Mouse (Mus musculus) thymus, postnatal 36 days (tissue): ENCODE data around the gene Gm20696.

Source experiments
- DNase-seq, 2 experiments: peaks; one replicate each; pipeline ENCODE4 v3.0.0; 2022; ENCODE audit warnings: mixed read lengths in 2 of 2

Gene Gm20696

GRCm38 (mm10) chr6:99665457-99666317 lies 910 bp downstream of the Gm20696 start:
- no peak for DNase-seq

DNA sequence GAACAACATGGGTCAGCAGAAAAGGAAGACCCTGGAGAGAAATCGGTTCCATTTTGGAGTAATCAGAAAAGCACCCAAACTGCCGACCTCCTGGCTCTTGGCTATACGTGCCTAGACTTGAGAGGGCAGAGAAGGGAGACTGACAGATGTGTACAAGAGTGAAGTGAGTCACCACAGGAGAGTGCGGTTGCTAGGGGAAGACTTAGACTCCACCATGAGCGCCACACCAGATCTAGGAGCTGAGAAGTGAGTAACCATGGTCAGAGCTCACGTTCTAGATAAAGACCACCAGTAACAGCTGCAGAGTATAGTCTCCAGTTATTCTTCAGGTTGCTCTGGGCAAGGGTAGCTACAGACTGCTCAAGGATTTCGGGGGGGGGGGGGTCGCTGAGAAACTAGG lies 3.4 kb downstream of the Gm20696 start:
- no peak for DNase-seq

GRCm38 (mm10) chr6:99660443-99660842 lies 6.2 kb downstream of the Gm20696 start:
- peak in 1 of 2 experiments; percentile 52 for DNase-seq

DNA sequence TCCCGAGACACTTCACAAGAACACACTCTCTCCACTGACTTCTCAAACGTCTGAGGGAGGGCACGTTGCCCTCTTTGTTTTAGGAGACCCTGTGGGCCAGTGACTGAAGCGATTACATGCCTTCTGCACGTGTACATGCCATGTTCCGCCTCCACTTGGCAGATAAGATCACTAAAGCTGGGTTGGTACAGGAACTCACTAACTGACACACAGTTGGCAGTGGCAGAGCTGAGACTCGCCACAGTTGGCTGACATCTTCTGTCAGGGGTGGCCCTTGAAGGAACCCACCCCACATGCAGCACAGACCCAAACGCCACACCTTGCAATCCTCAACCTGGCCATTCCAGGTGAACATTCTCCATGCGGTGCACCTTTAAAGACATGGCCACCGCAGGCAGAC lies 8.0 kb downstream of the Gm20696 start:
- peak; percentile 65 to 79 for DNase-seq

GRCm38 (mm10) chr6:99656088-99656487 lies 10.5 kb downstream of the Gm20696 start:
- no peak for DNase-seq

GRCm38 (mm10) chr6:99655488-99655887 lies 11.1 kb downstream of the Gm20696 start:
- peak; percentile 59 to 71 for DNase-seq

DNA sequence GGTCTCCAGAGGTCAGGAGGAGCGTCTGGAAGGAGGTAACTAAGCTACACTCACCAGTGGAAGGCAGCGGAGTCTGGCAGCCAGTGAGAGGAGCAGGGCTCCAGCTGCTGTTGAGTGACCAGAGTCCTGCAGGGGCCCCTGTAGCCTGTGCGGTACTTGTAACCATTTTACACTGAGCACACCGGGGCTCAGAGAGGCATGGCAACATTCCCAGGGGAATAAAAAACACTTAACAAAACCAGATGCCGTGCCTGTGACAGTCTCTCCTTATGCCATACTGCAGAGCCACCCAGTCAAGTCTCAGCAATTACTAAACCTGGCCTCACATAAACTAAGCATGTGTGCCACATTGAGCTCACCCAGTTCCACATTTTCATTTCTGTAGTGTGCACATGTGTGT lies 12.3 kb downstream of the Gm20696 start:
- DNase-seq: no peak

- no peak for DNase-seq
Observed at GRCm38 (mm10) chr6:99652341-99652740, 14.3 kb downstream of the Gm20696 start.

DNA sequence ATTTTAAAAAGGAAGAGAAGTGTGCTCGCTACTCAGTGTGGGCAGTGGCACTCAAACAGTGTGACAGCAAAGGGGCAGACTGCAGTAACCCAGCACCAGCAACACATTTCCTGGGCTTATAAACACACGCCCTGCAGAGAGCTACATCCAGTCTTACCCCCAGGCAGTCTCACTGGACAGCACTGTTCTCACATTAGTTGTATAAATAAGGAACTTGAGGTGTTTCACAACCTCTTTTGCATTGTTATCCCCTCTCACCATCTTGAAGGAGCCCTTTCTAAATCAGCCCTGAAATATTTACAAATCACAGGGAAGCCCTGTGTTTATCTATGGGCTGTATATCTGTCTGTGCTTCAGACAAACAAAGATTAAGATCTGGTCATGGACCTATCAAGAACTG lies 17.3 kb downstream of the Gm20696 start:
- no peak for DNase-seq

DNA sequence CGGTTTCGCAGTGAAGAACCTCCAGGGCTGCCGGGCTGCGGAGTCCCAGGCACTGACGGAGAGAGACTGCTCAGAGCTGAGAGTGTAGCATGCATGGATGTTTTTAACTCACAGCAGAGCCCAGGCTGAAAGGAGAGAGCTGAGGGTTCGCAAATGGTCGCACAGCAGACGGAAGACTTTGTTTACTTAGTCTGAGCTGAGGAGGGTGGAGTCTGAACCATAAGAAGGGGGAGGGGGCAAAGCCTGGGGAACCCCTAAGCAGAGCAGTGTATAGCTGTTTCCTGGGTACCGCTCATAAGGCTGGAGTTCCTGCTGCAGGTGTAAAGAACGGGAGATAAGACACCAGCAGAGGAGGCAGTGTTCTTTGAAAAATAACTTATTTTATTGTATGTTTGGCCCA lies 20.3 kb downstream of the Gm20696 start:
- DNase-seq: peak in 1 of 2 experiments; percentile 78

DNA sequence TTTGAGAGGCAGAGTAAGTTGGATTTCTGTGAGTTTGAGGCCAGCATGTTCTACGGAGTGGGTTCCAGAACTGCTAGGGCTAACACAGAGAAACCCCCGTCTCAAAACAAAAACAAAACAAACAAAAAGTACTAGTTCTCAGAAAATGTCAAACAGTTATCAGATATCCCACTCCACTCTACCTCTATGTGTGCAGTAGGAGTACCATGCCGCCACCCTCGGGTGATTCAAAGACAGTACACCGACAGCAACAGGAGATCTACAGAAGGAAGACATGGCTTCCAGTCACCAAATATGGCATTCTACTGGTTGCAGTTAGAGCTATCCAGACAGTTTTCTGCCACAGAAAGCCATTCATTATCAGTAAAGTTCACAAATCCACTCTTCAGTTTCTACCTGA lies 21.7 kb downstream of the Gm20696 start:
- DNase-seq: peak; percentile 54 to 70

- DNase-seq: no peak
Observed at GRCm38 (mm10) chr6:99644386-99644785, 22.2 kb downstream of the Gm20696 start.

DNA sequence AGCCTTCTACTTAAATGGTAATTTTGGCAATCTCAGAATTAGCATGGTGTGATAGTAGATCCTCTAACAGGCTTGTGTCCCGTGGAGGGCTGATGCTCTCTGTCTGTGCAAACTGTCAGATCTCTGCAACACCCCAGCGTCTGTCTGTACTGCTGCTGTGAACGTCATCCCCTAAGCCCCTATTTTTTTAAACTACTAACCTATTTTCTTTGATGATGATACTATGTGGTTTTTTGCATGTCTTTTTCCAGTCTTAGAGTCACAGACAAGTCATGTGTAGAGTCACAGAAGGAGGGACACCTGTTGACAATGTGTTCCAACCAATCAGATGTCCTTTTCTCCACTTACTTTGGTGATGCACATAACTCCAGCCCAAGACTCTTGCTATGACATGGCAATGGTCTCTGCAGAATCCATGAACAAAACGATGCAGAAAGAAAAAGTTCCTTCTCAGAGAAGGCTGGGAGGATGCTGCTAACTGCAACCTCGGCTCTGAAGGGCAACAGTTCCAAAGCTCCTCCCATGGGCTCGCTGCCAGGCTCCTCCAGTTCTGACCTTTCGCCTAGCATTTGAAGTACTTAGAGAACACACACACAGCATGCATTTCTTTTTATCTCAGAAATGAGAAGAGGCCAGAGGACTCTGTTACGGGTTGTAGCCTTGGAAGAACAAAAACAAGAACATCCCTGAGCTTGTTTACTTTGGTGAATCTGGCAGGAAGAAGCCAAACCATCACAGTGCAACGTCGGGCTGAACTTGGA lies 23.0 kb downstream of the Gm20696 start:
- peak; percentile 57 to 71 for DNase-seq

DNA sequence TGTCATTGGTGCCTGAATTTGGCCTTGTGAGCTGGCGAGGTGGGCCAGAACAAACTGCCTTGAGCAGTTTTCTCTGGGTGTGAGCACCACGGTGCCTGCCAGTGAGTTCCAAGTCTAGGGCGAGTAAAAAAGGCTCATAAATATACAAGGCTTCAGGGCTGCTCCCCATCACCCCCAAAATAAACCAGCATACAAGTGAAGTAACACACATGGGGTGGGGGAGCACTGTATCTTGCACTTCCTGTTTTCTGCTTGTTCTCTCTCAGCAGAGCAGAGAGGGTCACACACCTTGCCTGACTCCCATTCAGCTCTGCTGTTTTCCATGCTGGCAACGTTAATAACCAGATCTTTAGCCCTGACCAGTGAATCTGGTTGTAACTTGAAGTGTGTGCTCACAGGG lies 29.1 kb downstream of the Gm20696 start:
- peak; percentile 44 to 57 for DNase-seq

DNA sequence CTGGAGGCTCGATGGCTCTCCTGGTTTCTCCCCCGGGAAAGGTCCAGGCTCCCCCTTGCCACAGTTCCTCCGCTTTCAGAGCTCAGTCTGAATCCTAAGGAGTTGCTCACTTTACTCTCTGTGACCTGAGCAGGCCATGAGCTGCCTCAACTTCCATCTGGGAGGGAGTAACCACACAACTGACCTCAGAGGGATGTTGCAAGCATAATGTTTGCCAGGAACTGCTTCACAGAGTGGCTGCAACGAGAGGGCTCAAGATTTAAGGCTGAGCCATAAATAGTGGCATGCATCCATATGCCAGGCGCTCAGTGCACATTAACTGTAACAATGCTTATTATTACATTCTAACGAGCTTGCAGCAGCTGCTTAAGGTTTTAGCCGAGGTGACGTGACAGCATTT lies 29.8 kb downstream of the Gm20696 start:
- DNase-seq: no peak

DNA sequence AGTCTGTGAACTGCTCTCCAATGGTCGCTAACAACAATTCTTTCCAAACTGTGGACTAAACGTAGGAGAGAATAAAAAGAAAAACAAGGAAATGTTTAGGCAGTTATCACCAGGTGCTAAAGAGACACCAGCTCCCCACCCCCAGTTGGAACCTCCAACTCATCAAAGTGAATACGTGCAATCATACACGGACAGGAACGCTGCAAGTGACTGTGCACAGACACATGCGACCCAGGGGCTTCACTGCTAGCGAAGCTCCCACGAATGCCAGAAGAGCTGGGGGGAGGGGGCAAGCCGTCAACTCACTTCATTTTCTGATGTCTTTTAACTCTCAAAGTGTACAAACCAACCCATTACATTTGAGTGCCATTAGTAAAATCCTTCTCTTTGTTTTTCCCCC lies 30.5 kb downstream of the Gm20696 start:
- DNase-seq: peak in 1 of 2 experiments; percentile 65

GRCm38 (mm10) chr6:99632121-99632980 lies 34.2 kb downstream of the Gm20696 start:
- DNase-seq: no peak

DNA sequence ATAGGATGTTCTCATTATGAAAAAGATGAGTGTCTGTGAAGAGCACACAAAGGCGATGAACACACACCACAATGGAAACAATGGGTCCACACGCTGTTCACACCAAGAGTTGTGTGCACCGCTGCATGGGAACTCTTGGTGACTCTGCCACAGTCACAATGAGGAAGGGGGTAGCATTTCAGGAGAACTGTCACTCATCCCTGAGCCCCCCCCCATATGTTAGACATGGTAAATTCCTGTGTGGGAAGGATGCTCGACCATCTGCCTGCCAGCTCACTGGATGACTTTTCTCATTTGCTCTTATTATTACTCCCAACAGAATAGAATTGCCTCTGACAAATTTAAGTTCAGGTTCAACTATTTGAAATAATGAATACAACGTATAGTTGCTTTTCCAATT lies 35.0 kb downstream of the Gm20696 start:
- DNase-seq: no peak

DNA sequence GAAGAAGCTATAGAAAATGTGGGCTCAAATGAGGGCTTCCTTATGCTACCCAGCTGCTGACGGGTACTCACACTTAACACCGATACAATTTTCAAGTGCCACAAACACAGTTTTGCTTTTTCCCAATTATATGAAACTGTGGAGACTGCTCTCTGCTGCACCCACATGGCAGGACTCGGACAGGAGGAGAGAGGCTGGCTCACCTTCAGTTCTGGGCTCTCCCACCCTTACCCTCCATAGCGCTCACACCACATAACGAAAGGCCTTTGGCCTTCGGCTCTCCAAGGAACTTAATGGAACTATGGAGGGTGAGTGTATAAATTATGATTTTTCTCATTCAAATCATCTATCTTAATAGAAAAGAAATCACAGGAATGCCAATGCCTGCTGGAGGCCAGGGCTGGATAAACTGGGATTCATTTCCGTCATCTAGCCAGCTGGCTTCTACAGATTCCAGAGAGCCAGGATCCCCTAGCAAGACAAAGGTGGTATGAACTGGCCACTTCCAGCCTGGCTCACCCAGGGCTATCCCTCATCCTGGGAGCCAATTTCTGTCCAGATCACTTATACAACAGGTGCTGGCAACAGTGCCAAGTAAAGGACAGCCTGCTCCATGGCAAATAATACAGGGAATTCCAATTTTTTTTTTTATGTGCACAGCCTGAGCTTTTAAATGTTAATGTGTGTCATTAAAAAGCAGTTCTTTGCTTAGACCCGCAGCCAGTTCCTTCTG lies 36.7 kb downstream of the Gm20696 start:
- DNase-seq: no peak

DNA sequence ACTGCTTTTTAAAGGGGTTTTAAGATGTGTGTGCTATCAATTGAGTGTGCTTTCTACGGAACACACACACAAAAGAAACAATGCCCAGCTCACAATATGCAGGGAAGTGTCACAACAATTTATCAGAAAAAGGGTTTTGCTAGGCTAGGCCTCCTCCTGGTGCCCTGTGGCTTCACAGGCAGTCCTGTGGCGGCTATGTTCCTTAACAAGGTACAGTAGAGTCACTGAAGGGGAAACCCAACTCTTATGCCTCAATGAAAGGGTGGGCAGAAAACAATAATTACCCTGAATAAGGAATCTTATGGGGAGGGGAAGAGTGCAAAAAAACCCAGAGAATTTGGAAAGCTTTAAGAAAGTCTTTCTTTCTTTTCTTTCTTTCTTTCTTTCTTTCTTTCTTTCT lies 40.2 kb downstream of the Gm20696 start:
- no peak for DNase-seq

GRCm38 (mm10) chr6:99625803-99626202 lies 40.8 kb downstream of the Gm20696 start:
- DNase-seq: peak in 1 of 2 experiments; percentile 61

GRCm38 (mm10) chr6:99625306-99625705 lies 41.3 kb downstream of the Gm20696 start:
- no peak for DNase-seq
